Mouse (Mus musculus) C2C12 (cell line): ENCODE data around the gene Clpx. TPM values are rescaled to one million over a fixed set of nuclear protein-coding genes. Genes with fewer than 3 reads are reported as not detected.
"Not testable (repeated sequence)": the region's sequence is repeated elsewhere in the genome, so short reads cannot be mapped to it uniquely, and the experiment has no call there.

ENCODE experiments used
- H3K27me3 ChIP-seq: one replicate; pipeline ENCODE4 v1.6.1; 2011; ENCODE audit not compliant: control insufficient read depth, insufficient read depth, insufficient read length
- H3K36me3 ChIP-seq: one replicate; pipeline ENCODE4 v1.6.1; 2011; ENCODE audit not compliant: control insufficient read depth, insufficient read depth
- H3K4me3 ChIP-seq: one replicate; pipeline ENCODE4 v1.5.1; 2011; ENCODE audit warnings: mild to moderate bottlenecking, control low read depth; ENCODE audit not compliant: poor library complexity, insufficient read depth, severe bottlenecking
- H3K79me2 ChIP-seq: one replicate; pipeline ENCODE4 v1.6.1; 2011; ENCODE audit not compliant: control insufficient read depth, insufficient read depth
- H3K79me3 ChIP-seq: one replicate; pipeline ENCODE4 v1.6.1; 2011; ENCODE audit warnings: low read depth, control low read depth
- H3ac ChIP-seq: one replicate; pipeline ENCODE3; 2011; ENCODE audit warnings: low read depth; ENCODE audit not compliant: control insufficient read depth, insufficient read length
- CEBPB ChIP-seq: IDR thresholded peaks from one replicate; pipeline ENCODE4 v1.6.1; 2011; ENCODE audit warnings: low read depth, mild to moderate bottlenecking, control low read depth, moderate library complexity
- CTCF ChIP-seq: IDR thresholded peaks from one replicate; pipeline ENCODE4 v1.5.1; 2011; ENCODE audit not compliant: control insufficient read depth, insufficient read depth, insufficient read length
- FOSL1 ChIP-seq: IDR thresholded peaks from one replicate; pipeline ENCODE4 v1.8.0; 2011; ENCODE audit warnings: mild to moderate bottlenecking, low read length; ENCODE audit not compliant: poor library complexity, insufficient read depth, severe bottlenecking
- MAX ChIP-seq: IDR thresholded peaks from one replicate; pipeline ENCODE4 v1.6.1; 2011; ENCODE audit warnings: mild to moderate bottlenecking, control low read depth
- MYOD1 ChIP-seq: IDR thresholded peaks from one replicate; pipeline ENCODE4 v1.6.1; 2011; ENCODE audit warnings: low read depth; ENCODE audit not compliant: control insufficient read depth, insufficient read length
- MYOG ChIP-seq: IDR thresholded peaks from one replicate; pipeline ENCODE4 v1.6.1; 2011; ENCODE audit not compliant: control insufficient read depth, insufficient read length; ENCODE audit errors: extremely low read depth
- USF1 ChIP-seq: IDR thresholded peaks from one replicate; pipeline ENCODE4 v1.6.1; 2011; ENCODE audit warnings: low read depth, mild to moderate bottlenecking, control low read depth, moderate library complexity
- polyA plus RNA-seq: library from polyadenylated mRNA; unstranded; fragments of >200 nt; fragmentation: generic; extraction: Trizol; gene quantifications from one replicate; pipeline ENCODE4 v1.2.1, GENCODE M21; 2012; ENCODE audit warnings: missing spikeins

Gene Clpx
- polyA plus RNA-seq, 1 experiment: 9.3 TPM

DNA sequence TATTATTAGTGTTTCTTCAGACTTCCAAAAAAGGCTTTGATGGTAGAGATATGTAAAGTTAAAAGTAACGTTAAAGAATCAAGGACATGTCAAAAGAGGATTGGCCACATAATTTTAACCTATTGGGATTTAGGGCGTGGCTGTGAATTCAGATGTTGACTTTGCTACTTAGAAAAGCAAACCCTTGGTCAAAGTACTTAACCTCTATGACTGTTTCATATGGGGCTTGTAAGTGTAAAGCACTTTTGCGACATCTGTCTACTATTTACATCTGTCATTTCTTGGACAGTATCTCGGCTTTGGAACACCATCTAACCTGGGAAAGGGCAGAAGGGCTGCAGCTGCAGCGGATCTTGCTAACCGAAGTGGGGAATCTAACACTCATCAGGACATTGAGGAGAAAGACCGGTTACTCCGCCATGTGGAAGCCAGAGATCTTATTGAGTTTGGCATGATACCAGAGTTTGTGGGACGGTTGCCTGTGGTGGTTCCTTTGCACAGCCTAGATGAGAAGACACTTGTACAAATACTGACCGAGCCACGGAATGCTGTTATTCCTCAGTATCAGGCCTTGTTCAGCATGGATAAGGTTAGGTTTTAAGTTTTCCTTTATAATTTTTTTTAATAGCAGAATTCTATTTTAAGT is 28.3 kb downstream of the Clpx start:
- Histone ChIP-seq H3ac (no peak overlapping the region), H3K27me3 (no peaks in the 10 kb centered on the region), H3K4me3 (no peak overlapping the region), H3K79me2 (no peaks in the 10 kb centered on the region), H3K79me3 (no peaks in the 10 kb centered on the region), H3K36me3 (peaks cover 58% of the 10 kb centered on the region)
- TF ChIP-seq FOSL1 (no peak), MYOG (no peak), USF1 (no peak)

DNA sequence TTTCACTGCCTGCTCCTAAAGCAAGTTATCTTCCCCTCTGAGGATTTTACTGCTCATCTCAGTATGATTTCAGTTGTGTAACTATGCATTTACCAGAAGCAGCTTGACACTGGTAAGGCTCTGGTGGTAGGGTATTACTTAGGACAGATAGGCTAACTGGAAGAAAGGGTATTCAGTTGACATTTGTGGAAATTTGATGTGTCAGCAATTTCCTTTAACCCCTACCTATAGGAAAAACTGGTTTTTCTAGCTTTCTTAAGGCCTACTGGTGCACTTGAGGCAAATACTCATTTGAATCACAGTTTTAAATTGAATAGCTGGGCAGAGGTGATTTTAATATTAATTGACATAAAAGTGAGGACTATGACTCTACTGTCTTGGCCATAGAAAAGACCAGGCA is 31.9 kb downstream of the Clpx start:
- Histone ChIP-seq H3K36me3 (peaks cover 40% of the 10 kb centered on the region), H3K4me3 (no peak overlapping the region)
- TF ChIP-seq MYOD1: no peak
- no peak for TF ChIP-seq FOSL1
- no peak for TF ChIP-seq MAX
- TF ChIP-seq CTCF: no peak
- no peak for TF ChIP-seq CEBPB
- TF ChIP-seq USF1: no peak
- TF ChIP-seq MYOG: no peak

DNA sequence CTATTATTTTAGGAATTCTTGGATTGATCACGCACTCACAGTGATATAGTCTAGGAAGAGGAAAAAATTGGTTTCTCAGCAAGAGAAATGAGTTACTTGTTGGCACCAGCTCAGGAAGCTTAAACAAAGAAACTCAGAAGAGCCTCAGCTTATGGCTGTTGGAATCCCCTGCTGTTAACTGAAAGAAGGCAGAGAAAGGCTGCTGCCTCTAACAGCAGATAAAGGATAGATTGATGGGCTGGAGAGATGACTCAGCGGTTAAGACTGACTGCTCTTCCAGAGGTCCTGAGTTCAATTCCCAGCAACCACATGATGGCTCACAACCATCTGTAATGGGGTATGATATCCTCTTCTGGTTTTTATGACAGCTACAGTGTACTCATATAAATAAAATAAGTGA is 33.3 kb downstream of the Clpx start:
- H3K27me3 ChIP-seq: no peaks in the 10 kb centered on the region
- H3K36me3 ChIP-seq: peaks cover 37% of the 10 kb centered on the region
- H3K4me3 ChIP-seq: no peak overlapping the region
- no peaks in the 10 kb centered on the region for H3K79me2 ChIP-seq
- H3K79me3 ChIP-seq: no peaks in the 10 kb centered on the region
- TF ChIP-seq MYOG (no peak), CTCF (no peak), MYOD1 (no peak), MAX (no peak), FOSL1 (no peak), CEBPB (no peak), USF1 (no peak)
- H3ac ChIP-seq: no peak overlapping the region

More for the DNA sequence above, 31.9 kb downstream of the Clpx start:
- no peaks in the 10 kb centered on the region for H3K27me3 ChIP-seq
- no peaks in the 10 kb centered on the region for H3K79me3 ChIP-seq
- no peak overlapping the region for H3ac ChIP-seq
- no peaks in the 10 kb centered on the region for H3K79me2 ChIP-seq

DNA sequence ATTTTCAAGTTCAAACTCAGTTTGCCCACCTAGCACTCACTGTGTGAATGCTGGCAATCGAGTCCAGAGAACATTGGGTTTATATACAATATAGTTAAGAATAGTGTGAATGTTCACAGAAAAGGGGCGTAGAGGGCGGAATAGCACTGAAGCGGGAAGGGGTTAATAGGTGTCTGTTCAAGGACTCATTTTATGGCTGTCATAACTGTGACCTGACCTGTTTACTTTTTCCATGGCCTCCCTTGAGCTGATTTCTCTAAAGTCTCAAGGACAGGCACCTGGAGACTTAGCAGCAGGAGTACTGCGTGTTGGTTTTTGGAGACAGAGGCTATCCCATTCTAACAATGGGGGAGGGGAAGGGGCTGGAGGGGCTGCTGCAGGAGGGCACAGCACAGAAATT is 39.9 kb downstream of the Clpx start:
- no peak for TF ChIP-seq MYOD1
- H3K36me3 ChIP-seq: peaks cover 9% of the 10 kb centered on the region
- H3K79me3 ChIP-seq: no peaks in the 10 kb centered on the region
- H3K4me3 ChIP-seq: no peak overlapping the region
- H3K27me3 ChIP-seq: no peaks in the 10 kb centered on the region
- no peaks in the 10 kb centered on the region for H3K79me2 ChIP-seq
- H3ac ChIP-seq: no peak overlapping the region

DNA sequence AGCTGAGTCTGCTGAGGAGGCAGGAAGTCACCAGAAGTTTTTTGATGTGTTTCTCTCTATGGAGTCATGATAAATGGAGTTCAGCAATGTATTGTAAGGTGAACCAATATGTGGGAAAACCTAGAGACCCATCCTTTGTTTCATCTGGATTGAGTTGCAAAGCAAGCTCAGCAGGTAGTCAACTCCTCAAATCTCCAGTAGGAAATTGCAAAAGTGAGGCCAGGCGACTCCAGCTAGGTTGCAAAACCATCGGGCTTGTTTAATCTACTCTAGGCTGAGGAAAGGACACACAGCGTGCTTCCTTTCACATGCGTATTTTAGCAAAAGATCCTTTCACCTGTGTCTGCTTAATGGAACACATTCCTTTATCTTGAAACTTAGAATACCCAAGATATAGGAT is 45.1 kb downstream of the Clpx start:
- no peak overlapping the region for H3ac ChIP-seq
- no peaks in the 10 kb centered on the region for H3K36me3 ChIP-seq
- H3K27me3 ChIP-seq: no peaks in the 10 kb centered on the region
- no peak overlapping the region for H3K4me3 ChIP-seq
- TF ChIP-seq CEBPB (no peak), MYOD1 (no peak), MAX (no peak), CTCF (no peak), USF1 (no peak), MYOG (no peak), FOSL1 (no peak)
- no peaks in the 10 kb centered on the region for H3K79me3 ChIP-seq
- no peaks in the 10 kb centered on the region for H3K79me2 ChIP-seq

DNA sequence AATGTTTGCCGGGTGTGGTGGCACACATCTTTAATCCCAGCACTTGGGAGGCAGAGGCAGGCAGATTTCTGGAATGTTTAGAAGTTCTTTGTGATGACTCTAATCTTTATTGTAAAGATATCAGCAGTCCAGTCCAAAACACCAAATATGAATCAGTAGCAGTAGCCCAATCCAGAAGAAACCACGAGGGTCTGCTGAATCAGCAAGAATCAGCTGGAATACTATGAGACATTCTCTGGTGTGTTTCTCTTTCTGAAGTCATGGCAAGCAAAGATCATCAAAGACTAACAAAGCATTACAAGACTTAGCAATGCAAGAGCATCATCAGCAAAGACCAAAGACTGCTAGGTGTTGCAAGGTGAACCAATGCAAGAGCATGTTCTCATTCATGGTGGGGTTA is 46.4 kb downstream of the Clpx start:
- no peaks in the 10 kb centered on the region for H3K27me3 ChIP-seq
- H3K4me3 ChIP-seq: no peak overlapping the region
- H3K36me3 ChIP-seq: no peaks in the 10 kb centered on the region
- no peak overlapping the region for H3ac ChIP-seq
- TF ChIP-seq FOSL1 (no peak), MAX (no peak), USF1 (no peak), MYOD1 (no peak), MYOG (no peak), CEBPB (no peak), CTCF (no peak)
- no peaks in the 10 kb centered on the region for H3K79me2 ChIP-seq
- H3K79me3 ChIP-seq: no peaks in the 10 kb centered on the region

DNA sequence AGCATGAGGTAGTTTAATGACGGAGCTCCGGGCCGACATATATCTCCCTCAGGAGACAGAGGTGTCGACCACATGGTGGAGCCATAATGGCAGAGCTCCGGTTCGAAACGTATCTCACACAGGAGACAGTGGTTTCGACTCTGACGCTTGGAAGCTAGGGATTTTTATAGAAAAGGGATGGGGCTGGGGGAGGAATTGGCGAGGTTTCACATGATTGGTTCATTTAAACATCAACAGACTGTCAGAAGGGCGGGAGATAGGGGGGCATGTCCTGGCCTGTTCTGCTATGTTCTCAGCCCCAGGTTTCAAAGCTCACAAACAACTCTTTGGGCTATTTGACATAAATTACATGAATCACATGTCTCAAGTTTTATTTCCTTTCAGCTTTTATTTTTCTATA is 51.4 kb downstream of the Clpx start:
- H3K36me3 ChIP-seq, H3ac ChIP-seq, H3K27me3 ChIP-seq: not testable (repeated sequence)
- H3K79me2 ChIP-seq: peaks cover 37% of the 10 kb centered on the region
- peaks cover 28% of the 10 kb centered on the region for H3K79me3 ChIP-seq
- H3K4me3 ChIP-seq: peak overlapping the region; percentile 60
